Mouse (Mus musculus) neural tube, embryonic 11.5 days (tissue): ENCODE results near the gene Rpl13. TPM values are rescaled to one million over a fixed set of nuclear protein-coding genes. Genes with fewer than 3 reads are reported as not detected.

Source experiments
- ATAC-seq: fragments of 200-750 bp; cut with Nextera tagmentation; 2 replicates; pipeline ENCODE4 v1.8.0; 2017; ENCODE audit warnings: moderate number of reproducible peaks, mild to moderate bottlenecking, moderate TSS enrichment, moderate library complexity; ENCODE audit not compliant: insufficient read depth, low FRiP score, low TSS enrichment
- DNase-seq: peaks from one replicate; pipeline ENCODE4 v3.0.0-alpha.2; 2015; ENCODE audit warnings: low spot score
- H3K27ac ChIP-seq: fragments of 300-500 bp; sonication (generic); 2 replicates; pipeline ENCODE4 v1.5.1; 2014; ENCODE audit warnings: low read depth, mild to moderate bottlenecking, low read length
- H3K27me3 ChIP-seq: fragments of 300-500 bp; sonication (generic); 2 replicates; pipeline ENCODE4 v1.6.1; 2014; ENCODE audit warnings: mild to moderate bottlenecking, low read length, mixed read lengths; ENCODE audit not compliant: control insufficient read depth, insufficient read depth
- H3K36me3 ChIP-seq: fragments of 300-500 bp; sonication (generic); 2 replicates; pipeline ENCODE4 v1.6.1; 2014; ENCODE audit warnings: mild to moderate bottlenecking, low read length, moderate library complexity, mixed read lengths; ENCODE audit not compliant: control insufficient read depth, insufficient read depth
- H3K4me1 ChIP-seq: fragments of 300-500 bp; sonication (generic); 2 replicates; pipeline ENCODE4 v1.6.1; 2014; ENCODE audit warnings: low read length, mixed read lengths; ENCODE audit not compliant: control insufficient read depth, insufficient read depth
- H3K4me2 ChIP-seq: fragments of 300-500 bp; sonication (generic); 2 replicates; pipeline ENCODE4 v1.6.1; 2014; ENCODE audit warnings: low read depth, mild to moderate bottlenecking, moderate library complexity
- H3K4me3 ChIP-seq: fragments of 300-500 bp; sonication (generic); 2 replicates; pipeline ENCODE4 v1.5.1; 2014; ENCODE audit warnings: low read depth, low read length
- H3K9ac ChIP-seq: fragments of 300-500 bp; sonication (generic); 2 replicates; pipeline ENCODE4 v1.6.1; 2014; ENCODE audit warnings: mild to moderate bottlenecking, low read length
- H3K9me3 ChIP-seq: fragments of 300-500 bp; sonication (generic); 2 replicates; pipeline ENCODE4 v1.6.1; 2016; ENCODE audit warnings: low read length; ENCODE audit not compliant: control insufficient read depth
- WGBS: fragments of 180-500 bp; shearing (Covaris S2); extraction: QIAGEN DNeasy Blood & Tissue Kit; methylation state at CpG from one replicate; pipeline ENCODE4 v1.1.7; 2014; 5-methylcytosine and 5-hydroxymethylcytosine counted together
- polyA plus RNA-seq: library from polyadenylated mRNA; unstranded; fragments of >200 nt; fragmentation: Nextera tagmentation; extraction: Ambion mirVana; gene quantifications from 2 replicates; pipeline ENCODE4 v1.2.1, GENCODE M21; 2014

The Rpl13 gene
- polyA plus RNA-seq, 1 experiment from 2014 or later: 1,194 TPM

GRCm38 (mm10) chr8:123104046-123104767 lies 2.1 kb downstream of the Rpl13 start:
- peaks cover 8% of the 10 kb centered on the region for H3K4me1 ChIP-seq
- DNase-seq: no peak
- peaks cover 14% of the 10 kb centered on the region for H3K36me3 ChIP-seq
- H3K27ac ChIP-seq: no peak overlapping the region
- H3K9me3 ChIP-seq: no peaks in the 10 kb centered on the region
- ATAC-seq: no peak
- 91% methylated on average over 6 of the region's 6 CpGs for WGBS
- H3K27me3 ChIP-seq: no peaks in the 10 kb centered on the region
- H3K4me2 ChIP-seq: peak overlapping the region; percentile 95
- H3K4me3 ChIP-seq: no peak overlapping the region; the same call in 1 of the 2 replicates
- H3K9ac ChIP-seq: no peak overlapping the region

GRCm38 (mm10) chr8:123105553-123106326 lies 3.6 kb downstream of the Rpl13 start:
- no peak for DNase-seq
- H3K9ac ChIP-seq: no peak overlapping the region
- peaks cover 8% of the 10 kb centered on the region for H3K4me1 ChIP-seq
- WGBS: 74% methylated on average over 5 of the region's 5 CpGs
- no peak for ATAC-seq
- no peak overlapping the region for H3K4me3 ChIP-seq
- no peaks in the 10 kb centered on the region for H3K9me3 ChIP-seq
- H3K4me2 ChIP-seq: no peak overlapping the region
- peaks cover 14% of the 10 kb centered on the region for H3K36me3 ChIP-seq
- H3K27ac ChIP-seq: no peak overlapping the region
- no peaks in the 10 kb centered on the region for H3K27me3 ChIP-seq

GRCm38 (mm10) chr8:123106531-123106930 lies 4.4 kb downstream of the Rpl13 start:
- peaks cover 14% of the 10 kb centered on the region for H3K36me3 ChIP-seq
- H3K9ac ChIP-seq: no peak overlapping the region
- H3K27me3 ChIP-seq: no peaks in the 10 kb centered on the region
- 53% methylated on average over 2 of the region's 2 CpGs for WGBS
- no peak overlapping the region for H3K27ac ChIP-seq
- H3K4me1 ChIP-seq: peaks cover 8% of the 10 kb centered on the region
- no peaks in the 10 kb centered on the region for H3K9me3 ChIP-seq
- H3K4me2 ChIP-seq: no peak overlapping the region
- ATAC-seq (no peak), DNase-seq (no peak)
- H3K4me3 ChIP-seq: no peak overlapping the region

GRCm38 (mm10) chr8:123108010-123108409 lies 5.9 kb downstream of the Rpl13 start:
- Histone ChIP-seq H3K4me3 (no peak overlapping the region), H3K36me3 (peaks cover 14% of the 10 kb centered on the region), H3K4me2 (no peak overlapping the region), H3K27me3 (no peaks in the 10 kb centered on the region), H3K9me3 (no peaks in the 10 kb centered on the region), H3K4me1 (peaks cover 6% of the 10 kb centered on the region), H3K27ac (no peak overlapping the region), H3K9ac (no peak overlapping the region)
- DNase-seq: no peak
- WGBS: 65% methylated on average over 1 of the region's 1 CpGs
- ATAC-seq: no peak

- H3K9me3 ChIP-seq: no peaks in the 10 kb centered on the region
- DNase-seq (no peak), ATAC-seq (no peak)
- H3K27me3 ChIP-seq: 0 out of 2 replicates have a peak, but pooled peaks cover under 1% of the 10 kb centered on the region
- H3K36me3 ChIP-seq: peaks cover 6% of the 10 kb centered on the region
- H3K4me3 ChIP-seq: no peak overlapping the region
- no peak overlapping the region for H3K27ac ChIP-seq
- no peaks in the 10 kb centered on the region for H3K4me1 ChIP-seq
- WGBS: 83% methylated on average over 5 of the region's 5 CpGs
- no peak overlapping the region for H3K9ac ChIP-seq
- H3K4me2 ChIP-seq: no peak overlapping the region
Observed at GRCm38 (mm10) chr8:123108953-123109352, 6.8 kb downstream of the Rpl13 start.

GRCm38 (mm10) chr8:123110649-123111048 lies 8.5 kb downstream of the Rpl13 start:
- H3K4me3 ChIP-seq: no peak overlapping the region
- H3K27ac ChIP-seq: no peak overlapping the region
- ATAC-seq: peak; percentile 55; the same call in 1 of the 2 replicates
- no peaks in the 10 kb centered on the region for H3K4me1 ChIP-seq
- peaks cover 4% of the 10 kb centered on the region for H3K27me3 ChIP-seq
- H3K36me3 ChIP-seq: no peaks in the 10 kb centered on the region
- peak; percentile 71 for DNase-seq
- no peaks in the 10 kb centered on the region for H3K9me3 ChIP-seq
- no peak overlapping the region for H3K9ac ChIP-seq
- no peak overlapping the region for H3K4me2 ChIP-seq
- WGBS: 24% methylated on average over 4 of the region's 4 CpGs

GRCm38 (mm10) chr8:123112892-123113291 lies 10.7 kb downstream of the Rpl13 start:
- H3K9ac ChIP-seq: no peak overlapping the region
- no peak overlapping the region for H3K4me3 ChIP-seq
- no peaks in the 10 kb centered on the region for H3K9me3 ChIP-seq
- no peak for DNase-seq
- no peaks in the 10 kb centered on the region for H3K36me3 ChIP-seq
- no peak for ATAC-seq
- 83% methylated on average over 9 of the region's 9 CpGs for WGBS
- peaks cover 6% of the 10 kb centered on the region; the same call in 1 of the 2 replicates for H3K4me1 ChIP-seq
- H3K27ac ChIP-seq: no peak overlapping the region
- H3K4me2 ChIP-seq: no peak overlapping the region
- H3K27me3 ChIP-seq: peaks cover 26% of the 10 kb centered on the region

GRCm38 (mm10) chr8:123113908-123114469 lies 11.8 kb downstream of the Rpl13 start:
- Histone ChIP-seq H3K4me3 (no peak overlapping the region), H3K36me3 (no peaks in the 10 kb centered on the region), H3K4me2 (no peak overlapping the region), H3K9ac (no peak overlapping the region), H3K27ac (no peak overlapping the region), H3K27me3 (peaks cover 37% of the 10 kb centered on the region), H3K4me1 (peaks cover 8% of the 10 kb centered on the region; the same call in 1 of the 2 replicates), H3K9me3 (no peaks in the 10 kb centered on the region)
- DNase-seq: no peak
- WGBS: 66% methylated on average over 2 of the region's 2 CpGs
- ATAC-seq: no peak
